Mouse (Mus musculus): ENCODE measurements around the gene Zfp128. TPM values are rescaled to one million over a fixed set of nuclear protein-coding genes. Genes with fewer than 3 reads are reported as not detected.
A peak's percentile ranks its signal among the peaks of the same experiment; 100 is the strongest.
"Not testable (repeated sequence)": the region's sequence is repeated elsewhere in the genome, so short reads cannot be mapped to it uniquely, and the experiment has no call there.

The Zfp128 gene
- total RNA-seq, 2 experiments from 2014 or later: 3.2 to 4.0 TPM

DNA sequence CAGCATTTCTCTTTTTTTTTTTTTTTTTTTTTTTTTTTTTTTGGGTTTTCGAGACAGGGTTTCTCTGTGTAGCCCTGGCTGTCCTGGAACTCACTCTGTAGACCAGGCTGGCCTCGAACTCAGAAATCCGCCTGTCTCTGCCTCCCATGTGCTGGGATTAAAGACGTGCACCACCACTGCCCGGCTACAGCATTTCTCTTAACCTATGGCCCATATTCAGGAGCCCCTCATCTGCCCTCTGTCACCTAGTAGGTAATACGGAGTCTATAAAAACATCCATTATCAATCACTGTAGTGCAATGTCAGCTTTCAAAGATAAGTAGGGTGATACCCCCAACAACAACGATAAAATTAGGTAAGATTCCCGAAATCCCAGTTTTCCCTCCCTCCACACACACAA is 39.5 kb downstream of the Zfp128 start:
- intact Hi-C loops (cut with DNase I): loop anchor here (5.0 kb wide), 2 partner anchors 57 to 132 kb away; partner anchors contain the start of genes Mzf1 and Zfp446
- DNase-seq (ENCODE audit: low spot score): not testable (repeated sequence)

GRCm38 (mm10) chr7:12921318-12921704 is 40.3 kb downstream of the Zfp128 start:
- DNase-seq (ENCODE audit: low spot score): no peak
- intact Hi-C loops (cut with DNase I): loop anchor here (5.0 kb wide), 2 partner anchors 56 to 131 kb away; partner anchors contain the start of genes Mzf1 and Zfp446

GRCm38 (mm10) chr7:12921705-12922465 is 40.9 kb downstream of the Zfp128 start, which contains the start of gene Rps5:
TSS of gene Rps5 (plus strand) at chr7:12922290.
- intact Hi-C loops (cut with DNase I): loop anchor here (2.0 to 5.0 kb wide), 3 partner anchors 27 to 130 kb away; partner anchors contain the start of genes Mzf1 and Zfp446
- peak; percentile 98 for DNase-seq (ENCODE audit: low spot score)

- no peak for DNase-seq (ENCODE audit: low spot score)
- intact Hi-C loops (cut with DNase I): loop anchor here (2.0 to 5.0 kb wide), 3 partner anchors 26 to 130 kb away; partner anchors contain the start of genes Mzf1 and Zfp446
These were observed 41.8 kb downstream of the Zfp128 start for GRCm38 (mm10) chr7:12922729-12923128.

- DNase-seq (ENCODE audit: low spot score): no peak
- intact Hi-C loops (cut with DNase I): no loop called here
These were observed 45.3 kb downstream of the Zfp128 start for GRCm38 (mm10) chr7:12926316-12926715.

DNA sequence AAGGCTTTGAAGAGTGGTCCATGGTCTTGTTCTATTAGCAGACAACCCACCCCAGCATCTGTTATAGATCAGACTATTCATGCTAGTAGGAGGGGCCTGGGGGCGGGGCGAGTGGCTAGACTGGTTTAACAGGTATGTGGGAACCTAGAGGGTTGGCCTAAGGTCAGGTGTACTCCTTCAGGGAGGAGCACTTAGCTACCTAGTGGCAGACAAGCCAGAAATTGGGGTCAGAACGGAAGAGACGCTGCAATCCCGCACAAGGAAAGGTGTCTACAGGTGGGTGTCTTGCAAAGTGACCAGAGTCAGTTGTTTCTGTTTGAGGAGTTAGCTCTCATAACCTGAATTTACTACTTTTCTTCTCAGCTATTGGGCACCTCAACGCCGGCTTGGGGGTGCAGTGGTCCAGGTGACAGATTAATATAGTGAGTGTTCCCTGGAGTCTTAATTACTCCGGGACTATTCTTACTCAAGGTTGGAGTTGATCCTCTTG is 46.3 kb downstream of the Zfp128 start, which contains the start of gene Rnf225:
Rnf225 (plus strand) TSS at position 226 of the 490 bp plus-strand sequence.
- intact Hi-C loops (cut with DNase I): no loop called here
- no peak for DNase-seq (ENCODE audit: low spot score)

GRCm38 (mm10) chr7:12927693-12928589 is 47.0 kb downstream of the Zfp128 start:
- intact Hi-C loops (cut with DNase I): no loop called here
- no peak for DNase-seq (ENCODE audit: low spot score)

DNA sequence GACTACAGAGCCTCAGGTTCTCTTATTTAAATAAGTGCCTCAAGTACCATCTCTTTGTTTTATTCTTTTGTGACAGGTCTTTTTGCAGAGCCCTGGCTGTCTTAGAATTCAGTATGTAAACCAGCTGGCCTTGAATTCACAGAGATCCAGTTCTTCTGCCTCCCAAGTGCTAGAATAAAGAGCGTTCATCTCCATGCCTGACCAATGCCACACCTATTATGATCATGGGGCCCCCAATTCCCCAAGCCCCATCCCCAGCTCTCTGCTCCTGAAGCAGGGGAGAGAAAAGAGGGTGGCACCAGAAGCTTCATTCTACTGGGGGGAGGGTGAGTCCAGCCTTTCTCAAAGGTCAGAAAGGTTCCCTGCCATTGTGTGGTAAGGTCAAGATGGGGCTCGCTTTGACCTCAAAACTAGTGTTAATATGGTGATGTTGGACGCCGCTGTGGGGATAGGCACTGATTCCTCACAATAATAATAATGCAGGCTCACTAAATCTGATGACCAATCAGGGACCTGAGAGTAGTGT is 52.7 kb downstream of the Zfp128 start:
- intact Hi-C loops (cut with DNase I): no loop called here
- no peak for DNase-seq (ENCODE audit: low spot score)

GRCm38 (mm10) chr7:12934808-12935207 is 53.8 kb downstream of the Zfp128 start:
- intact Hi-C loops (cut with DNase I): no loop called here
- DNase-seq (ENCODE audit: low spot score): no peak

DNA sequence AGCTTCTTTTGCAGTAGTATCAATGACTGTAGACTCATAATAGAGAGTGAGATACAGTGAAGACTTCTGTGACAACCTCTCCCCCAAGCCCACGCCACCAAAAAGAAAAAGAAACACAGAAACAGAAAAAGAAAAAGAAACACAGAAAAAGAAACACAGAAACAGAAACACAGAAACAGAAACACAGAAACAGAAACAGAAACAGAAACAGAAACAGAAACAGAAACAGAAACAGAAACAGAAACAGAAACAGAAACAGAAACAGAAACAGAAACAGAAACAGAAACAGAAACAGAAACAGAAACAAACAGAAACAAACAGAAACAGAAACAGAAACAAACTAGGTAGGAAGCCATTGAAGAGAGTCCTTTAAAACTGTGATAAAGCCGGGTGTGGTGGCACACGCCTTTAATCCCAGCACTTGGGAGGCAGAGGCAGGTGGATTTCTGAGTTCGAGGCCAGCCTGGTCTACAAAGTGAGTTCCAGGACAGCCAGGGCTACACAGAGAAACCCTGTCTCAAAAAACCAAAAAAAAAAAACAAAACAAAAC is 56.4 kb downstream of the Zfp128 start:
- DNase-seq (ENCODE audit: low spot score); intact Hi-C loops (cut with DNase I): not testable (repeated sequence)

GRCm38 (mm10) chr7:12940599-12940998 is 59.6 kb downstream of the Zfp128 start:
- intact Hi-C loops (cut with DNase I): no loop called here
- no peak for DNase-seq (ENCODE audit: low spot score)

Other genes with a start within 250 kb of the Zfp128 start
- not detected for gene Vmn2r54, start 240.9 kb upstream of the Zfp128 start, total RNA-seq (2021)
- not detected for gene Vmn2r55, start 196.2 kb upstream of the Zfp128 start, total RNA-seq (2021)
- not detected for gene Vmn2r56, start 146.2 kb upstream of the Zfp128 start, total RNA-seq (2021)
- under 1 TPM; 0.48 to 0.91 TPM for gene Zscan18, start 77.5 kb upstream of the Zfp128 start, total RNA-seq (2021)
- gene Zfp329, start 62.3 kb upstream of the Zfp128 start, total RNA-seq (2021): 1 to 10 TPM; 6.6 to 7.1 TPM
- 10 to 100 TPM; 14.1 to 16.3 TPM for gene Zfp110, start 46.4 kb upstream of the Zfp128 start, total RNA-seq (2021)
- 1 to 10 TPM; 5.2 to 6.2 TPM for gene Zscan22, start 16.6 kb downstream of the Zfp128 start, total RNA-seq (2021)
- 100 to 1,000 TPM; 507 to 542 TPM for gene Rps5, start 41.1 kb downstream of the Zfp128 start, total RNA-seq (2021)
- under 1 TPM; 0.21 to 0.22 TPM for gene Rnf225, start 46.2 kb downstream of the Zfp128 start, total RNA-seq (2021)
- 1 to 10 TPM; 3.2 to 4.6 TPM for gene Zfp324, start 84.7 kb downstream of the Zfp128 start, total RNA-seq (2021)
- 1 to 10 TPM; 2.5 to 3.0 TPM for gene Zfp446, start 96.7 kb downstream of the Zfp128 start, total RNA-seq (2021)
- not detected for gene Slc27a5, start 117.0 kb downstream of the Zfp128 start, total RNA-seq (2021)
- gene Trim28, start 117.9 kb downstream of the Zfp128 start, total RNA-seq (2021): 10 to 100 TPM; 86.8 to 96.2 TPM
- gene Zbtb45, start 128.9 kb downstream of the Zfp128 start, total RNA-seq (2021): 10 to 100 TPM in 1 of 2 experiments, 1 to 10 TPM in 1; 7.3 to 10.9 TPM
- 100 to 1,000 TPM; 120 to 122 TPM for gene Chmp2a, start 153.6 kb downstream of the Zfp128 start, total RNA-seq (2021)
- 100 to 1,000 TPM; 190 to 199 TPM for gene Ube2m, start 157.1 kb downstream of the Zfp128 start, total RNA-seq (2021)
- under 1 TPM; 0.39 to 0.48 TPM for gene Mzf1, start 173.6 kb downstream of the Zfp128 start, total RNA-seq (2021)
- not detected for gene Vmn1r85, start 214.0 kb downstream of the Zfp128 start, total RNA-seq (2021)
- not detected for gene Vmn1r86, start 238.7 kb downstream of the Zfp128 start, total RNA-seq (2021)